Mouse (Mus musculus): ENCODE measurements around the gene Chn1. TPM values are rescaled to one million over a fixed set of nuclear protein-coding genes. Genes with fewer than 3 reads are reported as not detected.

The Chn1 gene
- polyA plus RNA-seq, 1 experiment from 2014 or later: not detected

DNA sequence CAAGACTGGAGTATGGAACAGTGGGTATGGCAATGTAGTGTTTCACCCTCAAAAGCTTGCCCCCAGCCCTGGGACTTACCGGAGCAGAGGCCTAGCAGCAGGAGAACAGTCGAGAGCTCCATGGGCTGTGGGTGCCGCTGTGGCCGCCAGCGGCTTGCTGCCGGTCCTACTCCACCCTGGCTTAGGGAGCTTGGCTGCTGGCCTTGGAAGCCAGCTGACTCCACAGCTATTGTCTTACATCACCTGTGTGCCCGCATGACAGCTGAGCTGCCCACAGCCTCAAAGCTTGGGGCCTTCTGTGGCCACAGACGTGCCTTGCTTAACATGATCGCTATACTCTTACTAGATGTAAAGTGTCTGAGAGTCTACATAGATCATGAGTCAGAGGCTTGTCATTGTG is 195.0 kb downstream of the Chn1 start, which contains the start of gene Chrna1:
Gene Chrna1 (minus strand): TSS at position 173 of the 400 bp plus-strand sequence.
- Histone ChIP-seq H3K27ac (no peak within 1 kb of the TSS), H3K36me3 (ENCODE audit: inconsistent target) (no peaks in the 10 kb centered on the region), H3K79me2 (ENCODE audit: inconsistent target) (no peaks in the 10 kb centered on the region), H3K4me3 (ENCODE audit: inconsistent target) (no peak within 1 kb of the TSS)
- 94% methylated on average over 9 of the region's 9 CpGs for WGBS (ENCODE audit: missing documents)

DNA sequence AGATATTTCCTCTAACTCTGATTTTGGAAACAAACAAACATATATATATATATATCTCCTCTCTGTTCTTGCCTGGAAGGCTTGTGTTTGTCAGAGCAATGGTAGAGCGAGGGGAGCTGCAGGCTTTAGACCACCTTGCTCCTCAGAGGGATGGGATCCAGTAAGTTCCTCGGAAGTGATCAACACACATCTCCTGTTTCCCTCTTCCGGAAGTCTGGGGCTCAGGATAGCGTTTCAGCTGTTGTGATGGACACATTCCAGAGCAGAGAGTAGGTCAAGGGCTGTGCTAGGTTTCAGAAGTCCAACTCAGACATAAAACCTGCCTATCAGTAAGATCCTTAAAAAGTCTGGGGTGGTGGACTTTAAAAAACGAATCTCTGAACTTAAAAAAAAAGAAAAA is 196.0 kb downstream of the Chn1 start:
- Histone ChIP-seq H3K4me3 (ENCODE audit: inconsistent target) (no peak overlapping the region), H3K79me2 (ENCODE audit: inconsistent target) (no peaks in the 10 kb centered on the region), H3K27ac (no peak overlapping the region), H3K36me3 (ENCODE audit: inconsistent target) (no peaks in the 10 kb centered on the region)
- WGBS (ENCODE audit: missing documents): 75% methylated on average over 5 of the region's 5 CpGs

DNA sequence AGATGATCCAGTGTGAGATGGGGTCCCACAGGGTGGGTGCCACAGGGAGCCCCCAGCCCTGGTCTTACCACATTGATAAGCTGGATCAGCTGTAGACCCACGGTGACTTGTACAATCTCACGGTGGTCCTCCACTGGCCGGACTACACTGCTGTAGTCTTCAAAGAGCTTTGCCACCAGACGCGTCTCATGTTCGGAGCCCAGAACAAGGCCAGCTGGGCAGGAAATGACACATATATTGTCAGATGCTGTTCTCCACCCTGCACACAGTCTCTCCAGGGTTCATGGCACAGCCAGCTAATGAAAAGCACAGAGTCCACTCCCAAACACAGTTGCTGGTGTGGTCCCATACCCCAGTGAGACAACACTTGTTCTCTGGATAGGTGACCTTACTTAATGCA is 200.7 kb downstream of the Chn1 start:
- 71% methylated on average over 6 of the region's 6 CpGs for WGBS (ENCODE audit: missing documents)
- H3K79me2 ChIP-seq (ENCODE audit: inconsistent target): no peaks in the 10 kb centered on the region

DNA sequence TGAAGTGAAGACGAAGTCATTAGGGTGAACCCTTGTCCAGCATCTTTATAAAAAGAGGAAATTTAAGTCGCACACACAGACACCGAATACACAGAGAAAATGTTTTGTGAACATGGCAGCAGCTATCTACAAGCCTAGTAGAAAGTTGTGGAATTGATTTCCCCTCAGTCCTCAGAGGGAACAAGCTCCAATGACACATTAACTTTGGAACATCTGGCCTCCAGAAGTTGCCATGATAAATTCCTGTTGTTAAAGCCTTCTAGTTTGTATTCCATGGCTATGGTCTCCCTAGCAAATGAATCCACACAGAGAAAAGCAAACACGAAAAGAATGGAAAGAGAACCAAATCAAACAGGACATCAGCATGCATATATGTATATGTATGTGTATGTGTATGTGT is 201.6 kb downstream of the Chn1 start:
- WGBS (ENCODE audit: missing documents): 87% methylated on average over 4 of the region's 4 CpGs
- no peak overlapping the region for H3K27ac ChIP-seq
- H3K4me3 ChIP-seq (ENCODE audit: inconsistent target): no peak overlapping the region
- H3K79me2 ChIP-seq (ENCODE audit: inconsistent target): no peaks in the 10 kb centered on the region
- H3K36me3 ChIP-seq (ENCODE audit: inconsistent target): no peaks in the 10 kb centered on the region

More for the DNA sequence above, 200.7 kb downstream of the Chn1 start:
- H3K36me3 ChIP-seq (ENCODE audit: inconsistent target): no peaks in the 10 kb centered on the region
- no peak overlapping the region for H3K4me3 ChIP-seq (ENCODE audit: inconsistent target)
- H3K27ac ChIP-seq: no peak overlapping the region

DNA sequence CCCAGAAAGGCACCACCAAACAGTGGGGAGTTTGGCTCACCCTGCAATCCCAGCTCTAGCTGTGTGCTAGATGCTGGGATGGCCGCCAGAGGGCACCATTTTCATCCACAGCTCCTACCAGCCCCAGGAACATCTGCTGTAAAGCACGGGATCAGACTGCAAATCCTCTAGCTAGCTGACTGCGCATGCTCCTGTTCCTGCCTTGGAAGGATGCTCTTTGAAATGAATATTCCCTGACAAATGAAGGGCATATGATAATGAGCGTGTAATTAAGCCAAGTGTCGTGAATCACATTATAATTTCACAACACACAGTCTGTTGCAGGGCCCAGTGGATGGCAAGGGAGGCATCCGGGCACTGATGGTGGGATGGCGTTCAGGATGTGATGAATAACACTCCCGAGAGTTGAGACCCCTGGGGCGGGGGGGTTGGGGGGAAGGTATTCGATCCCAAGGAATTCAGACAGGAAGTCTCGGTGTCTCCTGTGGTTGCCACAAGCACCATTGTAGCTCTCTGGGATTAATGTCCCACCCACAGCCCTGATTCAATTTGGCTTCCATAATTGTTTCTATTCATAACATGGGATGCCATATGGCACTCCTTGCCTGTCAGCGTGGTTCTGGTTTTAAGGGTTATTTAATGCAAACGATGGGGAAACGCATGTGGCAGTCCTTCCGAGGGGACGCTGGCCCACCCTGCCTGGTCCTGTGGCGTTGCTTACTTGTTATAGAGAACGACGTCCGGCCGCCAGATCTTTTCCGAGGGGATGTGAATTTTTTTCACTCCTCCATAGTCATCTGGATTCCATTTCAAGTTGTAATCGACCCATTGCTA is 202.4 kb downstream of the Chn1 start:
- WGBS (ENCODE audit: missing documents): 54% methylated on average over 23 of the region's 23 CpGs
- H3K27ac ChIP-seq: no peak overlapping the region
- H3K4me3 ChIP-seq (ENCODE audit: inconsistent target): no peak overlapping the region
- H3K79me2 ChIP-seq (ENCODE audit: inconsistent target): no peaks in the 10 kb centered on the region
- H3K36me3 ChIP-seq (ENCODE audit: inconsistent target): no peaks in the 10 kb centered on the region

DNA sequence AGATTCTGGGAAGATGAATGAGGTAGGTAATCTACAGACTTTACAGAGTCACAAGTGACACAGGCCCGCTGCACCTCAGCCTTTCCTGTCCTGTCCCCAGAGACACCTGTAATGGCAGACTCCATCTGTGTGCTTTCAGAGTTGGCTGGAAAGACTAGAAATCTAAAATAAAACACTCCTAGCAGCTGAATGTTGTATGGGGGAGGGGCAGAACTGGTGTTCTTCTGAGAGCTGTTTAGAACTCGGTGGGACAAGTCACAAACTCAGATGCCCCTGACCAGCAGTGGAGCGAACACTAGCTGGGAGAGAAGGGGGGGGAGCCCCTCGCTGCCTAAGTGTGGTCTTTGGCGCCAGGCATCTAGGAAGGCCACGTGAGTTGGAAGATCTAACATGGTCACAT is 203.2 kb downstream of the Chn1 start:
- no peaks in the 10 kb centered on the region for H3K36me3 ChIP-seq (ENCODE audit: inconsistent target)
- 74% methylated on average over 6 of the region's 6 CpGs for WGBS (ENCODE audit: missing documents)
- H3K27ac ChIP-seq: no peak overlapping the region
- H3K79me2 ChIP-seq (ENCODE audit: inconsistent target): no peaks in the 10 kb centered on the region
- no peak overlapping the region for H3K4me3 ChIP-seq (ENCODE audit: inconsistent target)

DNA sequence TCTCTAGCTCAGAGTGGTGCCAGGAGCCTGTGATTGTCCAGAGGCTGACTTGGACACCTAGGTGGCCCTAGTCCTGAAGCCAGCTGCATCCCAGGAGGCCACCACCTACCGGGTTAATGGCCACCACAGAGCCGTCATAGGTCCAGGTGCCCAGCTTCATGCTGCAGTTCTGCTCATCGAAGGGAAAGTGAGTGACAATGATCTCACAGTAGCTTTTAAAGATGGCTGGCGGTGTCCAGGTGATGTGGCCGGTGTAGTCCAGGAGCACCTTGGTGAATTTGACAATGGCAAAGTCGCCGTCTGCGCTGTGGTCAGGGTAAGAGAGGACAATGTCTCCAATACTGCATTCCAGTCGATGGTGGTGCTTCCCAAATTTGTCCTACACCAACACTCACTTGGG is 203.8 kb downstream of the Chn1 start:
- WGBS (ENCODE audit: missing documents): 93% methylated on average over 9 of the region's 9 CpGs
- H3K36me3 ChIP-seq (ENCODE audit: inconsistent target): no peaks in the 10 kb centered on the region
- no peaks in the 10 kb centered on the region for H3K79me2 ChIP-seq (ENCODE audit: inconsistent target)
- H3K27ac ChIP-seq: no peak overlapping the region
- no peak overlapping the region for H3K4me3 ChIP-seq (ENCODE audit: inconsistent target)

DNA sequence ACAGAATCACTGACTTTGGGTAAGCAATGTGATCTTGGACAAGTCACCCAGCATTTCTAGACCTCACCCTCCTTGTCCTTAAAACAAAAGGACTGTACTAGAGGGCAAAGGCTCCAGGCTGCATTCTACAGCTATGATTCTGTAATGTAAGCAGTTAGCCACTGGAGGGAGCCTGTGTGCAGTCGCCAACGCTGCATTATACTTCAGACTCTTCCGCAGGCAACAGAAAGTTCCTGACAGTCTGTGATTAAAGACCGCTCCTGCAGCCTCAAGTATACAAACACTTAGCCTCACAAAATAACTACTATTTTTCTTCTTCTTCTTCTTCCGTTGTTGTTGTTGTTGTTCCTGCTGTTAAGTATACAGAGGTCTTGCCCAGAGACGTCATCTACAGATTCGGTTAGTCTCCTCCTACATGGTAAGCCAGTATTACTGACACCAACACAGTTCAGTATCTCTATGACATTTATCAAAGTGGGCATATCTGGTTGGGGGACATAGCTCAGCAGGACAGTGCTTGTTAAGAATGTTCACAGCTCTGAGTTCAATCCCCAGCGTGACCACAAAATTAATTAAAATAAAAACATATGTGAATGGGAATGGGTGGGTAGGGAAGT is 208.0 kb downstream of the Chn1 start:
- no peaks in the 10 kb centered on the region for H3K79me2 ChIP-seq (ENCODE audit: inconsistent target)
- WGBS (ENCODE audit: missing documents): 15% methylated on average over 8 of the region's 8 CpGs
- no peaks in the 10 kb centered on the region for H3K36me3 ChIP-seq (ENCODE audit: inconsistent target)
- no peak overlapping the region for H3K27ac ChIP-seq
- no peak overlapping the region for H3K4me3 ChIP-seq (ENCODE audit: inconsistent target)

DNA sequence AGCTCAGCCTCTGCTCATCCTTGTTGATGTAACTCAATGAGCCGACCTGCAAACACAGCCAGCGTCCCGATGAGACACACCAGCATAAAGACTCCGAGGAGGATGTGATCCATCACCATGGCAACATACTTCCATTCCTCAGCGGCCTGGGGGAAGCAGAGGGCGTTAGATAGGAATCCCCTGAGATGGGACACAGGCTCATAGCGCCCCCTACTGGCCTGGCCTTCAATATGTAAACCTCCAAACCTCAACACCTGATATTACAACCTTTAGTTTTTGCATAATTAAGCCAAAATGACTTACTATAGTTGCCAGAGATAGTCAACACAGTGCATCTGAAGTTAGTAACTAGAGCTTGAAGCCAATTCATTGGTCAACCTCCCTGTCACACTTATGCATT is 209.0 kb downstream of the Chn1 start:
- no peaks in the 10 kb centered on the region for H3K79me2 ChIP-seq (ENCODE audit: inconsistent target)
- H3K27ac ChIP-seq: no peak overlapping the region
- H3K4me3 ChIP-seq (ENCODE audit: inconsistent target): no peak overlapping the region
- no peaks in the 10 kb centered on the region for H3K36me3 ChIP-seq (ENCODE audit: inconsistent target)
- WGBS (ENCODE audit: missing documents): 29% methylated on average over 7 of the region's 7 CpGs

DNA sequence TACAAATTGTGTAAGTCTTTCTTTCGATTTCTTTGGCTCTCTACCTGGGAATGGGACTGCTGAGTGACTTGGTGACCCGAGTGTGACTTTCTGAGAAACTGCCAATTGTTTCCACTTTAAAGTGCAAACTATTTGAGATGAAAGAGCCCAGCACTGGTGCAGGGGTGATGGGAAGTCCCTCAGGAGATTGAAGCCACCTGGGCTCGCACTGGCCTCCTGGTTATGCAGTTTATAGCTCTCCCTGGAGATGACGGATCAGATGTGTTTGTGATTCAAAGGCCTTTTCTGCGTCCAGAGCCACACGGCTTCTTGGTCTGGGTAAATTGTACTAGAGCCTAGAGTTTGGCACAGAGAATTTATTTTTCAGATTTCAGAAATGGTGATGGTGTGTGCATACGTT is 211.5 kb downstream of the Chn1 start:
- H3K4me3 ChIP-seq (ENCODE audit: inconsistent target): no peak overlapping the region
- H3K36me3 ChIP-seq (ENCODE audit: inconsistent target): no peaks in the 10 kb centered on the region
- no peak overlapping the region for H3K27ac ChIP-seq
- WGBS (ENCODE audit: missing documents): 97% methylated on average over 7 of the region's 7 CpGs
- no peaks in the 10 kb centered on the region for H3K79me2 ChIP-seq (ENCODE audit: inconsistent target)

DNA sequence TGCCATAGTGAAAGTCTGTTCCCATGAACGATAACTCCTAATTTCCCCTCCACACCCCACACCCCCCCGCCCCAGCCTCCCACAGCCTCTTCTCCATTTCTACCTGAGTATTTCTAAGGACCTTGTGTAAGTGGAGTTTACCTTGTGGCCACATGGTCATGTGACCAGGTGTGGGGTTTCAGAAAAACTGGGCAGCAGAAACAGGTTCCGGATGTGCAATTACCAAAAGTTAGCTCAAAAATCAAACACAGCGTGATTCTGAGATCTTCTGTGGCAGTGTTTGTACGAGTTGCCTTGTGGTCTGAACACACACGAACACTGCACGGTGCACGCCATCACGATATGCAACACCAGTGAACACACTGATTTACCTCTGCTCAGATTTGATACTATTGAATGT is 212.5 kb downstream of the Chn1 start:
- no peaks in the 10 kb centered on the region for H3K36me3 ChIP-seq (ENCODE audit: inconsistent target)
- no peaks in the 10 kb centered on the region for H3K79me2 ChIP-seq (ENCODE audit: inconsistent target)
- no peak overlapping the region for H3K4me3 ChIP-seq (ENCODE audit: inconsistent target)
- H3K27ac ChIP-seq: no peak overlapping the region
- 93% methylated on average over 9 of the region's 9 CpGs for WGBS (ENCODE audit: missing documents)

DNA sequence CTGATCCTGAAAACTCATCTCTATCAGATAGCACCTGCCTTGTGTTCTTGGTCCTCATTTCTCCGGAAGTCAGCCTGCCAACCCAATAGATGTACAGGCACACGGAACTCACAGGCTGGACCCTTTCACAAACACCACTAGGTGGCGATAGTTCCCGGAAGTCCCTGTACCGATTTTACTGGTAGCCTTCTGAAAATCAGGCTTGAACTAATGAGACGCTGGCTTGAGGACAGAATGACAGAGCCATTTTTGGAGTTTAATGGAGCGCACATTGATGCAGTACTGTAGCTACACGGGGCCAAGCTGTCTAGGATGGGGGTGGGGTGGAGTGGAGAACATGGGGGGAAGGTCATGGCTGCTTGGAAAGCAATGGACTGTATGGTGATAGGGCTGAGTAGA is 213.5 kb downstream of the Chn1 start:
- no peak overlapping the region for H3K27ac ChIP-seq
- H3K4me3 ChIP-seq (ENCODE audit: inconsistent target): no peak overlapping the region
- no peaks in the 10 kb centered on the region for H3K36me3 ChIP-seq (ENCODE audit: inconsistent target)
- 17% methylated on average over 8 of the region's 8 CpGs for WGBS (ENCODE audit: missing documents)
- no peaks in the 10 kb centered on the region for H3K79me2 ChIP-seq (ENCODE audit: inconsistent target)

DNA sequence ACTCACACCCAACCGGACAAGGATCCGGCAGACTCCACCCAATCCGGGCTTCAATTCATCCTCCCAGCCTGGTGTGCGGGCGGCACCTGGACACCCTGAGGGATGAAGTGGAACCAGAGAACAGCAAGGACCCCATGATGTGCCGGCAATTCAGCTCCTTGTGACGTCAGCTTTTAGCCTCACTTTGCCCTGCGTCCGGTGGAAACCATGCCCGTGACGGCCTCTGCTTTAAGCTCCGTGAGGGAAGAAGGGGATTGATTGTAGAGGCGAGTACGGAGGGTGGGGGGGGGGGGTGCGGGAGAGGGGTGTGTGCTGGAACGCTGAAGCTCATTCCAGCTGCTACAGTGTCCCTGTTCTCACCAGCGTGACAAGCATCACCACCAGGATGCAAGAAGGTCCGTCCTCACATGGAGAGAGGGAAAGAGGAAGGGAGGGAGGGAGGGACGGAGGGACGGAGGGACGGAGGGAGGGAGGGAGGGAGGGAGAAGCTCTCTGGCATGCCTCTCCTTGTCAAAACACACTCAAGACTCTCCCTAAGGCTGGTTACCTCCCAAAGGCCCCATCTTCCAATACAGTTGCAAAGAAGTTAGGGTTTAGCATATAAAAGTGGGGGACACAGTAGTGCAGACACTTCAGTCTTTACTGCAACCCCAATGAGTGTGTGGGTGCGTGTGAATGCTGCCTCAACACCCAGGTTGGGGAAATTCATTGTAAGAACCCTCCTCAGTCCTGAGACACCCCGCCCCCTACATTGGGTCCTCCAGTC is 214.1 kb downstream of the Chn1 start:
- Histone ChIP-seq H3K27ac (no peak overlapping the region), H3K79me2 (ENCODE audit: inconsistent target) (no peaks in the 10 kb centered on the region), H3K36me3 (ENCODE audit: inconsistent target) (no peaks in the 10 kb centered on the region), H3K4me3 (ENCODE audit: inconsistent target) (no peak overlapping the region)
- 56% methylated on average over 20 of the region's 23 CpGs for WGBS (ENCODE audit: missing documents)
